Mouse (Mus musculus) brain, embryonic 14.5 days (tissue): ENCODE measurements at regions not wholly inside any gene's neighbourhood (a gene's known extent, or its start where the extent isn't known, plus 50 kb on each side); places are given as distances from the start of the nearest gene placed in this dataset.
"Not testable (repeated sequence)": the region's sequence is repeated elsewhere in the genome, so short reads cannot be mapped to it uniquely, and the experiment has no call there.

Source experiments
- DNase-seq: peaks from one replicate; pipeline ENCODE4 v3.0.0-alpha.2; 2011; ENCODE audit warnings: low read depth
- CTCF ChIP-seq: fragments of 200-500 bp; IDR thresholded peaks from 2 replicates; pipeline ENCODE4 v1.5.1; 2012; ENCODE audit warnings: inconsistent platforms, mild to moderate bottlenecking, moderate library complexity, borderline replicate concordance; ENCODE audit not compliant: insufficient read depth, insufficient read length; ENCODE audit errors: extremely low read depth
- POLR2A ChIP-seq: fragments of 200-500 bp; IDR thresholded peaks from 2 replicates; pipeline ENCODE4 v1.6.1; 2012; ENCODE audit warnings: mild to moderate bottlenecking, inconsistent platforms, borderline replicate concordance; ENCODE audit not compliant: poor library complexity, insufficient read depth, insufficient read length, severe bottlenecking; ENCODE audit errors: extremely low read depth

- TF ChIP-seq POLR2A (no peak), CTCF (no peak)
- DNase-seq = no peak
Observed at GRCm38 (mm10) chr14:116586742-116587141, 338.4 kb upstream of the Gpc6 start.

GRCm38 (mm10) chr14:116589529-116589928, 335.6 kb upstream of the Gpc6 start:
- no peak for DNase-seq
- TF ChIP-seq CTCF (no peak), POLR2A (no peak)

- no peak for DNase-seq
- TF ChIP-seq POLR2A (no peak), CTCF (no peak)
Observed at GRCm38 (mm10) chr14:116590111-116590510, 335.0 kb upstream of the Gpc6 start.

GRCm38 (mm10) chr14:116608130-116608529, 317.0 kb upstream of the Gpc6 start:
- no peak for TF ChIP-seq POLR2A
- no peak for TF ChIP-seq CTCF
- no peak for DNase-seq

- TF ChIP-seq POLR2A = no peak
- TF ChIP-seq CTCF = no peak
Observed at GRCm38 (mm10) chr14:116611210-116611609, 313.9 kb upstream of the Gpc6 start.

GRCm38 (mm10) chr14:116632181-116632580, 292.9 kb upstream of the Gpc6 start:
- DNase-seq = peak; percentile 6

More at GRCm38 (mm10) chr14:116611210-116611609, 313.9 kb upstream of the Gpc6 start:
- no peak for DNase-seq

GRCm38 (mm10) chr14:116642091-116642490, 283.0 kb upstream of the Gpc6 start:
- DNase-seq = no peak
- TF ChIP-seq CTCF = no peak

More at GRCm38 (mm10) chr14:116632181-116632580, 292.9 kb upstream of the Gpc6 start:
- TF ChIP-seq POLR2A = no peak
- no peak for TF ChIP-seq CTCF

- TF ChIP-seq CTCF (no peak), POLR2A (no peak)
Observed at GRCm38 (mm10) chr14:116651897-116652296, 273.2 kb upstream of the Gpc6 start.

GRCm38 (mm10) chr14:116683909-116684308, 241.2 kb upstream of the Gpc6 start:
- TF ChIP-seq POLR2A = no peak
- no peak for TF ChIP-seq CTCF
- no peak for DNase-seq

More at GRCm38 (mm10) chr14:116651897-116652296, 273.2 kb upstream of the Gpc6 start:
- DNase-seq = no peak

- TF ChIP-seq POLR2A (no peak), CTCF (no peak)
- peak; percentile 48 for DNase-seq
Observed at GRCm38 (mm10) chr14:116697675-116698074, 227.4 kb upstream of the Gpc6 start.

GRCm38 (mm10) chr14:116698437-116698836, 226.7 kb upstream of the Gpc6 start:
- TF ChIP-seq POLR2A = no peak
- TF ChIP-seq CTCF = no peak
- peak; percentile 66 for DNase-seq

GRCm38 (mm10) chr14:116734596-116734995, 190.5 kb upstream of the Gpc6 start:
- not testable (repeated sequence) for DNase-seq

GRCm38 (mm10) chr14:116754438-116755157, 170.5 kb upstream of the Gpc6 start:
- peak; percentile 17 for DNase-seq
- TF ChIP-seq CTCF (no peak), POLR2A (no peak)

- TF ChIP-seq CTCF (no peak), POLR2A (no peak)
- DNase-seq = peak; percentile 85
Observed at GRCm38 (mm10) chr14:116761429-116761828, 163.7 kb upstream of the Gpc6 start.
